Mouse (Mus musculus) thymus, adult 2 months (tissue): ENCODE measurements around the gene Lhfp. TPM values are rescaled to one million over a fixed set of nuclear protein-coding genes. Genes with fewer than 3 reads are reported as not detected.

ENCODE experiments used
- DNase-seq: peaks from one replicate; pipeline ENCODE4 v3.0.0; 2021
- H3K27ac ChIP-seq: fragments of 200-500 bp; 2 replicates; pipeline ENCODE4 v1.5.1; 2012; ENCODE audit warnings: low read length, control low read depth; ENCODE audit not compliant: control insufficient read depth, insufficient read depth
- H3K27me3 ChIP-seq: fragments of 200-500 bp; 2 replicates; pipeline ENCODE4 v1.6.1; 2012; ENCODE audit warnings: mild to moderate bottlenecking, low read length, moderate library complexity, mixed read lengths; ENCODE audit not compliant: control insufficient read depth, insufficient read depth
- H3K36me3 ChIP-seq: fragments of 200-500 bp; 2 replicates; pipeline ENCODE4 v1.6.1; 2012; ENCODE audit warnings: mild to moderate bottlenecking, low read length, moderate library complexity; ENCODE audit not compliant: control insufficient read depth, insufficient read depth
- H3K4me1 ChIP-seq: fragments of 200-500 bp; replicated peaks from 2 replicates; pipeline ENCODE4 v1.6.1; 2012; ENCODE audit warnings: low read length; ENCODE audit not compliant: control insufficient read depth, insufficient read depth
- H3K4me3 ChIP-seq: fragments of 200-500 bp; 2 replicates; pipeline ENCODE4 v1.5.1; 2012; ENCODE audit warnings: mild to moderate bottlenecking, low read length, control low read depth, moderate library complexity; ENCODE audit not compliant: control insufficient read depth, insufficient read depth
- CTCF ChIP-seq: fragments of 200-500 bp; IDR thresholded peaks from 2 replicates; pipeline ENCODE4 v1.5.1; 2012; ENCODE audit warnings: mild to moderate bottlenecking, control low read depth, low read length, moderate library complexity, borderline replicate concordance; ENCODE audit not compliant: control insufficient read depth, poor library complexity, insufficient read depth; ENCODE audit errors: extremely low read depth
- POLR2A ChIP-seq: fragments of 200-500 bp; IDR thresholded peaks from 2 replicates; pipeline ENCODE4 v1.6.1; 2012; ENCODE audit warnings: mild to moderate bottlenecking, low read length, control low read depth, moderate library complexity; ENCODE audit not compliant: control insufficient read depth, poor library complexity, insufficient read depth; ENCODE audit errors: extremely low read depth
- WGBS: fragments of 180-500 bp; shearing (Covaris S2); methylation state at CpG from one replicate; pipeline ENCODE4 v1.1.7; 2018; 5-methylcytosine and 5-hydroxymethylcytosine counted together
- polyA plus RNA-seq: library from polyadenylated mRNA; depleted of rRNA; stranded (reverse); fragments of >200 nt; gene quantifications from 2 replicates; pipeline ENCODE4 v1.2.3, GENCODE M21; 2012

Gene Lhfp
- polyA plus RNA-seq, 1 experiment, result 18.7 TPM

- TF ChIP-seq CTCF (no peak), POLR2A (no peak)
- Histone ChIP-seq H3K27me3 (no peaks in the 10 kb centered on the region), H3K4me1 (no peaks in the 10 kb centered on the region), H3K4me3 (no peak overlapping the region), H3K36me3 (no peaks in the 10 kb centered on the region), H3K27ac (no peak overlapping the region)
- WGBS, result 42% methylated on average over 13 of the region's 13 CpGs
- no peak for DNase-seq
These were observed 243.3 kb downstream of the Lhfp start for GRCm38 (mm10) chr3:53284471-53285177.

- no peaks in the 10 kb centered on the region for H3K27me3 ChIP-seq
- no peaks in the 10 kb centered on the region for H3K4me1 ChIP-seq
- TF ChIP-seq POLR2A, result no peak
- no peak for TF ChIP-seq CTCF
- WGBS, result 85% methylated on average over 9 of the region's 9 CpGs
- no peaks in the 10 kb centered on the region for H3K36me3 ChIP-seq
- no peak for DNase-seq
- H3K4me3 ChIP-seq, result no peak overlapping the region
- H3K27ac ChIP-seq, result no peak overlapping the region
These were observed 247.3 kb downstream of the Lhfp start for GRCm38 (mm10) chr3:53288662-53289061.

GRCm38 (mm10) chr3:53289589-53290219 lies 248.4 kb downstream of the Lhfp start:
- no peak for TF ChIP-seq POLR2A
- TF ChIP-seq CTCF, result no peak
- Histone ChIP-seq H3K4me1 (no peaks in the 10 kb centered on the region), H3K27ac (no peak overlapping the region), H3K27me3 (no peaks in the 10 kb centered on the region), H3K36me3 (no peaks in the 10 kb centered on the region), H3K4me3 (no peak overlapping the region)
- 93% methylated on average over 14 of the region's 14 CpGs for WGBS
- no peak for DNase-seq

GRCm38 (mm10) chr3:53291185-53291584 lies 249.9 kb downstream of the Lhfp start:
- TF ChIP-seq POLR2A, result no peak
- no peak for TF ChIP-seq CTCF
- no peaks in the 10 kb centered on the region for H3K4me1 ChIP-seq
- H3K27ac ChIP-seq, result no peak overlapping the region
- no peak overlapping the region for H3K4me3 ChIP-seq
- no peaks in the 10 kb centered on the region for H3K36me3 ChIP-seq
- H3K27me3 ChIP-seq, result no peaks in the 10 kb centered on the region
- 100% methylated on average over 3 of the region's 3 CpGs for WGBS
- DNase-seq, result no peak

GRCm38 (mm10) chr3:53291945-53292344 lies 250.6 kb downstream of the Lhfp start:
- Histone ChIP-seq H3K27me3 (no peaks in the 10 kb centered on the region), H3K36me3 (no peaks in the 10 kb centered on the region), H3K4me3 (no peak overlapping the region), H3K4me1 (no peaks in the 10 kb centered on the region), H3K27ac (no peak overlapping the region)
- DNase-seq, result no peak
- TF ChIP-seq POLR2A (no peak), CTCF (no peak)
- 97% methylated on average over 1 of the region's 1 CpGs for WGBS

- no peaks in the 10 kb centered on the region for H3K27me3 ChIP-seq
These were observed 251.1 kb downstream of the Lhfp start for GRCm38 (mm10) chr3:53292474-53292873.

GRCm38 (mm10) chr3:53292979-53293378 lies 251.7 kb downstream of the Lhfp start:
- DNase-seq, result no peak
- 91% methylated on average over 4 of the region's 4 CpGs for WGBS

More at GRCm38 (mm10) chr3:53292474-53292873, 251.1 kb downstream of the Lhfp start:
- WGBS, result 80% methylated on average over 3 of the region's 3 CpGs
- DNase-seq, result no peak
- Histone ChIP-seq H3K36me3 (no peaks in the 10 kb centered on the region), H3K4me1 (no peaks in the 10 kb centered on the region), H3K27ac (no peak overlapping the region), H3K4me3 (no peak overlapping the region)
- no peak for TF ChIP-seq POLR2A
- TF ChIP-seq CTCF, result no peak

More at GRCm38 (mm10) chr3:53292979-53293378, 251.7 kb downstream of the Lhfp start:
- H3K27ac ChIP-seq, result no peak overlapping the region
- no peaks in the 10 kb centered on the region for H3K4me1 ChIP-seq
- H3K4me3 ChIP-seq, result no peak overlapping the region
- H3K27me3 ChIP-seq, result no peaks in the 10 kb centered on the region
- H3K36me3 ChIP-seq, result no peaks in the 10 kb centered on the region
- TF ChIP-seq POLR2A (no peak), CTCF (no peak)
